Mouse (Mus musculus) brain, embryonic 14.5 days (tissue): ENCODE measurements around the gene Cdca5.

Experiments
- CTCF ChIP-seq: fragments of 200-500 bp; IDR thresholded peaks from 2 replicates; pipeline ENCODE4 v1.5.1; 2012; ENCODE audit warnings: inconsistent platforms, mild to moderate bottlenecking, moderate library complexity, borderline replicate concordance; ENCODE audit not compliant: insufficient read depth, insufficient read length; ENCODE audit errors: extremely low read depth
- POLR2A ChIP-seq: fragments of 200-500 bp; IDR thresholded peaks from 2 replicates; pipeline ENCODE4 v1.6.1; 2012; ENCODE audit warnings: mild to moderate bottlenecking, inconsistent platforms, borderline replicate concordance; ENCODE audit not compliant: poor library complexity, insufficient read depth, insufficient read length, severe bottlenecking; ENCODE audit errors: extremely low read depth

DNA sequence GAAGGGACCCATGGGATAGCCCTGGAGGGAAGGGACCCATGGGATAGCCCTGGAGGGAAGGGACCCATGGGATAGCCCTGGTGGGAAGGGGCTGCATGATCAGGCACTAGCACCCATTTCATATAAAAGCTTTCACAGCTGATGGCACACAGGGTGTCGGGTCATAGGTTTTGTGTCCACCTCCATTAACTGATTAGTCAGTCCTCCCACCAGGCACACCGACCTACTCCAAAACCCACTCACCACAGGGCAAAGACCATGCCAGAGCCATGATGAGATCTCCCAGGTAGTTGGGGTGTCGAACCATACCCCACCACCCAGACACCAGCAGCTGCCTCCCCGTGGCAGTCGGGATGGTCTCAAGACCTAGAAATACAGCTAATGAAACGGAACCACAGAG, 21.7 kb upstream of the Cdca5 start:
- TF ChIP-seq CTCF (no peak), POLR2A (no peak)
